Mouse (Mus musculus) adrenal gland, postnatal 25 days (tissue): ENCODE data around the gene Cenpx. TPM values are rescaled to one million over a fixed set of nuclear protein-coding genes. Genes with fewer than 3 reads are reported as not detected.
A peak's percentile ranks its signal among the peaks of the same experiment; 100 is the strongest.
"Not testable (repeated sequence)": the region's sequence is repeated elsewhere in the genome, so short reads cannot be mapped to it uniquely, and the experiment has no call there.

Experiments used
- DNase-seq: peaks from one replicate; pipeline ENCODE4 v3.0.0; 2021; ENCODE audit warnings: mixed read lengths
- total RNA-seq: library from RNA; stranded (reverse); gene quantifications from 2 replicates; pipeline ENCODE4 v1.2.3, GENCODE M21; 2021

The Cenpx gene
- total RNA-seq, 1 experiment from 2014 or later, result 54.2 TPM

DNA sequence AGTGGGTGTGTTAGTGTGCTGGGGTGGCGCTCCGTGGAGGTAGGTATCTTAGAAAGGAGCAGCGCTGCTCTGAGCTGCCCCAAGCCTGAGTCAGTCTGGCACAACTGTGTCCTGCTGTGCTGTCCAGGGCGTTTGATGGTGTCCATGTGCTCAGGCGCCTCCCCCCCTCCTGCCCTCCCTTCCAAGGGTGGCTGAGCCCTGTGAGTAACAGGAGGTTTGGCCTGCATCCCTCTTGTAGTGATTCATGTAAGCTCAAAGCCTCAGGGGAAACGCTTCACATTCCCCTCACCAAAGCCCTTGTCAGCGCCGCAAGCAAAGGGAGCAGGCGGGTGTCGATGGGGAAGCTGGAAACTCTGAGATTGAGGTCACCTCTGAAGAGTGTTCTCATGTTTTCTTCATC lies 15.8 kb downstream of the Cenpx start:
- DNase-seq, result peak; percentile 73

DNA sequence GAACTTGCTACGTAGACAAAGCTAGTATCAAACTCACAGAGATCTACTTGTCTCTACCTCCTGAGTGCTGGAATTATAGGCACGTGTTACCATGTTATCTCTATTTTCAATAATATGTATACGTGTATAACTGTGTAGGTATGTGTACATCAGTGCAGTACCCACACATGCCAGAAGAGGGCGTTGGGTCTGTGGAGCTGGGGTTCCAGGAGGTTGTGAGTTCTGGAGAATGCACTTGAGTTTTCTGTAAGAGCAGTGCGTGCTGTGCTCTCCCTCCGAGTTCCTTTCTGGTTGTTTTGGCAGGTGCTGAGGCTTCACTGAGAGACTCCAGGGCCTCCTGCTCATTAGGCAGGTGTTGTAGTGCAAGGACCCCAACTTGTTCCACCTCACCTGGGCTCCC lies 17.0 kb downstream of the Cenpx start:
- DNase-seq, result no peak

DNA sequence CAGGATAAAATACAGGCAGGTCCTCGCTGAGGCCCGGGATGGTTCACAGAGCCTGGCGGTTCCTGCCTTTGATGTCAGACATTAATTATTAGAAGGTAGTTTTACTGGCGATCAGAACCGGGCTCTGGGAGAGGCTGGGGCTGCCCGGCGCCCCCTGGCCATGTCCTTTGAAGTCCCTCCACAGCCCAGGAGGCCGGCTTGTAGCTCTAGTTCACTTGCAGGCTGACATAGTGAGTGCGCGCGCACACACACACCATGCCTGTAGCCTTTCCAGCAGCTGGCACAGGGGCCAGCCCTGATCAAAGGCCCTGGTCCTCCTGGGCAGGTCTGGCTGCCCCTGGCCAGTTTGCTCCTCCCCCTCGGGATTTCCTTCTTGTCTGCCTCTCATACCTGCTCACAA lies 17.9 kb downstream of the Cenpx start:
- DNase-seq, result no peak

DNA sequence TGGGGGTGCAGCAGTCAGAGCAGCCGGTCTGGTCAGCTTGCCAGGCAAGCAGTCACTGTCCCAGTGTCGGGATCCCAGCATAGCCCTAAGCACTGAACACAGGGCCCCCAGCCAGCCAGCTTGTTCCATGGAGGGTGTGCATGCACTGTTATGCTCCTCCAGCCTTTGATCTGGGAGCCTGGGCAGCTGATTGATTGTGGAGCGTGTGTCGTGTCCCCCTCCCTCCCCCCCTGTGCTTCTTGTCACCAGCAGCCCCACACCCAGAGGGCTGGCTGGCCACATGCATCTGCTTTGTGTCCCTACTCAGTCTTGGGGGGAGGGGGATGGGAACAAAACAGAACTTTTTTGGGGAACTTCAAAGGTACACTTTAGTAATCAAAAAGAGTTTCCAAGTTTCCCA lies 18.4 kb downstream of the Cenpx start:
- peak; percentile 42 for DNase-seq

DNA sequence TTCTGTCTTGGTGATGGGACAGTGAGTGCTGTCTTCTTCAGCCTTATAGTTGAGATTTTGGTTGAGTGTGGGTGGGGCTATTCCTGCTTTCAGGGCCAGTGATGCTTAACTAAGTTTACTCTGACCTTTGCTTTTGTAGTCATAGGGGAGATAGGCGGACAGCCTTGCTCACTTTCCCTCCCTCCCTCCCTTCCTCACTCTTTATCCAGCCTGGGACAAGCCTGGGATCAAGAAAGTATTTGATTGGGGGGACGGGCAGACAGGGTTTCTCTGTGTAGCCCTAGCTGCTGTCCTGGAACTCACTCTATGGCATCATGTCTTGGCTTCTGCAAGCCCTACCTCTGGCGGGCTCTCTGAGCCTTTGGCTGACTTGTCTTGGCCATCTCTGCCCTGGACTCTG lies 20.1 kb downstream of the Cenpx start:
- DNase-seq, result no peak

DNA sequence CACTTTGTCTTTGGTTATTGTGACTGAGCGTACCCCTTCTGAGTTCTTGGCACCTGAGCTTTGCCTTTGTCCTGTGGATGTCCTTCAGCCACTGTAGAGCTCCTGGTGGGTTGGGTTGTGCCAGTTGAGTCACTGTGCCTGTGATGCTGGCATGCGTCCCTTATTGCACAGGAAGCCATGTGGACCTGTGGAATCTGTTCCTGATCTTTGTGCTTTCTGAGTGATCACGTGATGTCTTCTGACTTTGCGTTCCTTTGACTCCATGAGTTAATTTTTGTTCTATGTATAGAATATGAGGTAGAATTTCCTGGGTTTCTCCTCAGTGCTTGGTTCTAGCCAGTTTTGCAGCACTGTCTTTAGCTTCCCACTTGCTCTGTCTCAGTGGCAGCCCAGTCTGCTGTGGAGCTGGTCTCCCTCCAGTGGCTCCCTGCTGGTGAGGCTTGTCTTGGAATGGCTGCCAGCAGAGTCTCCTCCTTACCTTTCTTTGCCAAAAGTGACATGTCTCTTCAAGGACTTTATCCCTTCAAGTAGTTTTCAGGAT lies 21.0 kb downstream of the Cenpx start:
- DNase-seq, result no peak

DNA sequence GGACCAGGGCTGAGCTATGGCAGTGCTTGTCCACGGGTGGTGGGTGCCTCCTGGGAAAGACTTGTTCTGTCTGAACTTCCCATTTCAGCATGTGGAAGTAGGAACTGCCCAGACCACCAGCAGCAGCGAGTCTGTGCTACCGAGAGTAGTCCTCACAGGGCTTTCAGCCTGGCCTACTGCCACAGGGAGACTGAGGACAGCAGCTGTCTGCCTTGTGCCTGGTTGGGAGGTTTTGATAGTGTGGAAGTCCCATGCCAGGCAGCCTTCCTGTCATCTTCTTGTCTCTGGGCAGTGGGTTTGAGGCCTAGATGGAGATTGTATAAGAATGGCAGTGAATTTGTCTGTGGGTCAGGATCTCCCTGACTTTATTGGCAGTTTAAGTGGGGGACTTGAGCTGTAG lies 24.2 kb downstream of the Cenpx start:
- no peak for DNase-seq

DNA sequence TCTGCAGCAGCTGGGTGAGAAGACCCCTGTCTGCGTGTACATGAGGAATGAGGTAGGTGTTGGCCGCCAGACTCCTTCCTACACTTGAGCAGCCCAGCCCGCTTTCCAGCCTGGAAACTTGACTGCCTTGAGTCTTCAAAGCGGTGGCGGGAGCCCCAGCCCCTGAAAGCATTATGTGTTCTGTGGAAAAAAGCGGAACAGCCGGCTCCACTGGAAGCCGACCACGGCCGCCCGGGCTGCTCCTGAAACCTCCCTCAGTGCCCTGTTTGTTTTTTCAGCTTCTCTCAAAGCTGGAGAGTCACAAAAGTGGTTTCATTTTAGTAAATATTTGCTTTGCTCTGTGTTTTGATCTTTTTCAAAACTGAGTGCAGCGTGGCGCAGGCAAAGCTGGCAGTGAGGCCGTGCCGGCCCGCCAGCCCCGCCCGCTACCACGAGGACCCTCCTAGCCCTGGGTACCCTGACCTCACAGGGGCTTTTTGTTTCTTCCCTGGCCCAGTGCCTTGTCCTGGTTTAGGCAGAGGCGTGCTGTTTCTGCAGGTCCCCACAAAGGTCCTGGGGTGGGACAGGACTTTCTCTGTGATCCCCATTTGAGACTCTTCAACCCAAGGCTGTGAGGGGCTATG lies 26.8 kb downstream of the Cenpx start:
- DNase-seq, result no peak

DNA sequence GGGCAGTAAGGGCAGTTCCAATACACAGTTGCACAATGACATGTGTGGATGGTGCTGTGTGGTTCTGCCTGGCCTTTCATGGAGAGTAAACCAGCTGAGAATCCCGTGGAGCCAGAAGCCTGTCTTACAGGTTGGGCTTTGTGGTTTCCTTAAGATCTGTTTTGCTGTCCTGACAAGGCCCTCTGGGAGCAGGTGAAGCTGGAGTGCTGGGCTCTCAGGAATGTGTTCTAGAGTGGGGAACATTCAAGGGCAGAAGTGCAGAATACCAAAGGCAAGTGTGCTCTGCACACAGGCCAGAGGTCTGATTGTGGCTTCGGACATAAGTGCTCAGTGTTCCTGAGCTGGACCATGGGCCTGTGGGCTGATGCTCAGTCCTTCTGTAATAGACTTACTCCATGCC lies 28.9 kb downstream of the Cenpx start:
- no peak for DNase-seq

DNA sequence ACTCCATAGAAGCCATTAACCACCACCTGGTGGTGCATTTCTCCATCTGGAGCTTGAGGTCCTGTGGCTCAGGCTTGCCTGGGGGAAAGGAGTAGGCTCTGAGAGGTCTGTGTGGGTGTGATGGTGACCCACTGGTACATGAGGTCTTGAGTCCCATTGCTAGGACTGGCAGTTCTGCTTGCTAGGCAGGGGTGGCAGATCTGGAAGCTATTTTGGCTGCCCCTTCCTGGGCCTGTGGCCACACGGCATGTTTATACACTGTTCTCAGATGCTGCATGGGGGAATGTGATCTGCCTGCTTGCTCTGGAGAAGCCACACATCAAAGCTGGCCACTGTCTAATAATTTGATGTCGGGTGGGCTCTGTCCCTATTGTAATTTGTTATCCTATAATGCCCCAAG lies 29.5 kb downstream of the Cenpx start:
- no peak for DNase-seq

DNA sequence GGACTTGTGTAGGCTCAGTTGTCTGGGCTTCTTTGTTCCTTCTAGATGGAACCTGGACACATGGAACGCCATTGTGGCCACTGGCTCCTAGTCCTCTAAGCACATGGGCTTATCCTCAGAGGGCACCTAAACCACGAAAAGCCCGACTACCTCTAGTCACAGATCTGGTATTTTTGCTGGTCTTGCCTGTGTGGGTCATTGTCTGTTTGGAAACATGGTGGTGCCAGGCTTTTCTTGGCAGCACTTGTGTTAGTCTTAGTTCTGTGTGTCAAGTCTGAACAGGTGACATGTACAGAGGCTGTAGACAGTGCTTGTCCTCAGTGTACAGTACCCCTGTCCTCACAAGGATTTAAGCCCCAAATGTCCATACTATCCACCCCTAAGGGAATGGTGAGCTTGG lies 30.0 kb downstream of the Cenpx start:
- DNase-seq, result no peak

DNA sequence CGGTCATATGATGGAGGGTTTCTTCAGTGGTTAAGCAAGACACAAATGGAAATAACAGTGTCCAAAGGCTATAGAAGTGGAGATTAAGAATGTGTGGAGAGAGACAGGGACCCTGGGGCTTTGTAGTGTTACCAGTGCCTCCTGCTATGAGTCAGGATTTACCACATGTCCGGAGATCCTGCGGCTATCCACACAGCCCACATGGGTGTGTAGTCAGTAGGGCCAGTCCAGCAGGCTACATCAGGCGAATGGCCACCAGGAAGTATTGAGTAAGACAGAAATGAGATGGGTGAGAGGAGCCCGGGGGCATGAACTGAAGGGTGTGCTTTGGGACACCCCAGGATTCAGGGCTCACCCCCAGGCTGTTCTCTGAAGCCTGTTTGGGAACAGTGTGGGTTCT lies 30.9 kb downstream of the Cenpx start:
- DNase-seq, result no peak

DNA sequence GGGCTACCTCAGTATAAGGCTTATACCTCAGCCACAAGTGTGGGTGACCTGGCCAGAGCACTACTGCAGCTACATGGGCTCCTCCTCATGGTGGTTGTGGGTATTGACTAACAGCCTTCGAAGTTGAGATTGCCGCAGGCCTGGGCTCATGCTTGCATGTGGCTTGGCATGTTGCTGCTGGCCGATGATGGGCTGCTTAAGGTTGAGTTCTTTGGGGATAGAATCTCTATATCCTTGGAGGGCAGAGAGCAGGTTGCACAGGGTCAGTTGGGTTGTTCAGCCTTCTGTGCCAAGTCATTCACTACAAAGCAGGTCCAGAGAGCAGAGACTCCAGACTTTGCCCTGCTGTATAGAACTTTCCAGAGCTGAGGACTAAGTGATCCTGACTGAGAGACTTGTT lies 33.6 kb downstream of the Cenpx start:
- DNase-seq, result no peak

DNA sequence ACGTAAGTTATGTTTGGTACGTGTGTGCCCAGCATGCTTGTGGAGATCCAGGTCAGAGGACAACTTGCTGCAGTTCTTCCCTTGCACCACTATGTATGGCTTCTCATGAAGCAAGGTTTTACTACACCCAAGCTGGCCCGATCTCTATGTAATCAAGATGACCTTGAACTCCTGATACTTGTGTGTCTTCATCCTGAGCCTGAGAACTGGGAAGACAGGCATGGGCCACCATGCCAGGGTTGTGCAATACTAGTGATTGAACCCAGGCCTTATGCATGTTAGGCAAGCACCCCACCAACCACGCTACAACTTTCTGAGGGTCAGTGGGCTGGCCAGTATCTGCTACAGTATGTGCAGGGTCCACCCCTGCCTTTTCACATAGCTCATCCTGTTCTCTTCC lies 36.6 kb downstream of the Cenpx start:
- DNase-seq, result no peak

DNA sequence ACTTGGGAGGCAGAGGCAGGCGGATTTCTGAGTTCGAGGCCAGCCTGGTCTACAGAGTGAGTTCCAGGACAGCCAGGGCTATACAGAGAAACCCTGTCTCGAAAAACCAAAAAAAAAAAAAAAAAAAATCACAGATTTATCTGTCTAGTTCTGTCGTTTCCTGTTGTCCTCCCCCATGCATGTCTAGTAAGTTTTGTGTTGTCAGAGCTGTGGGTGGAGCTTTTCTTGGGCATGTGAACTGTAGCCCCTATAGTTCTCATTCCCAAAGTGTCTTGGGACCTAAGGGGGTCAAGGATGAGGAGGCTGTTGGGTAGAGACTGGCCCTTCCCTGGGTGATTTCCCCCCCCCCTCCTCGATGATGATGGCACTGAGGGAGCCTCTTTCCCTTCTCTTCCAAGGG lies 37.7 kb downstream of the Cenpx start:
- DNase-seq, result not testable (repeated sequence)

DNA sequence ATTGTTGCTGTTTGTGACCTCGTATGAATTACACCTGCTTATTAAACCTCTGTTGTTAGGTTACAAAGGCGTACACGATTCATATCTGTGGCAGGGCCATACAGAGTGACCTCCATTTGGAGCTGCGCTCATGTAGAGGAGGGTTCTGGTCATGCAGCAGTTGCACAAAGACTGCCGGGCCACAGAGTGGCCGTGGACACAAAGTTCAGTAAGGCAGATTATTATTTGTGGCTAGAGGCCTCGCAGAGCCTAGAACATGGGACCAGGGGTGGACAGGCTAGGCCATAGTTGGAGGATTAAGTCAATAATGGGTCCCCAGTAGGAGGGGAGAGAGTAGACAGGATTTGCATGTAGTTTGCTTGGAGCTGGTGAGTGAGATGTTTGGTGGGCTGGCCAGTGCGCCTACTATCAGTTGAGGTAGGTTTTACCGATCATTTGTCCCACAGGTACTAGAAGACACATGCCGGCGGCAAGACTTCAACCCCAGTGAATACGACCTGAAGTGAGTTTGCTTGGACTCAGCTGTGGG lies 39.9 kb downstream of the Cenpx start:
- no peak for DNase-seq

DNA sequence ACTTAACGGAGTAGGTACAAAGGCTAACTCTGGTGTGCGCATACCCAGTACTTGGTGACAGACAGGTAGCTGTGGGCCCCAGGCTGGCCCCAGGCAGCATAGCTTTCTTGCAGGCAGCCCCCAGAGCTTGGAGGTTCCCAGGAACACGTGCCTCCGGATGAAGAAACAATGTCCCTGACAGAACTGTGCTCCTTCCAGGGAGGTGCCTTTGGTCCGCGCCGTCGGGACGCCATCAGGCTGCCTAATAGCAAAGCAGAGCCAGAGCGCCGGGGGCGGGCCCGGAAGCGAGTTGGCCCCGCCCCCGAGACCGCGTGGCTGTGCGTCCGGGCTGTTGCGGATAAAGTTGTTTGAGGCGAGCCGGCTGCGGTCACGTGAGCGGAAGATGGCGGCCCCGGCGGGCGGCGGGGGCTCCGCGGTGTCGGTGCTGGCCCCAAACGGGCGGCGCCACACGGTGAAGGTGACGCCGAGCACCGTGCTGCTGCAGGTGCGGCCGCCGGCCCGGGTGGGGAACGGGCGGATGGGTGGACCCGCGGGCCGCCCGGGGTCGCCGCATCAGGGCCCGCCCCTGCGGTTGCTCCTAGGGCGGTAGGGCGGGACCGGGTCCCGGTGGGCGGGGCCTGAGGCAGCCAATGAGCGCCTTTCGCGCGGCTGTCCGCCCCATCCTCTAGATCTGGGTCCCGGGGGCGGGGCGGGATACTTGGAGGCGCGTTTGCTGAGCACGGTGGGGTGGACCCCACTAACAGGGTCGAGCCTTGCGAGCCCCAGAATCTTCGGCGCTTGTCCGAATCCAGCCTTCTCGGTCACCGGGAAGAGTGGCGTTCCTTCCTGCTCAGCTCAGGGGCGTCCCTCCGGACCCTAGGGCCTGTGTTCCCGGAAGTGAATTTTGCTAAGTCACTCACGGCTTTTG lies 40.6 kb downstream of the Cenpx start, which contains the start of gene Aspscr1:
Gene Aspscr1 (plus strand): TSS at position 287 of the 907 bp plus-strand sequence.
- peak; percentile 98 for DNase-seq

DNA sequence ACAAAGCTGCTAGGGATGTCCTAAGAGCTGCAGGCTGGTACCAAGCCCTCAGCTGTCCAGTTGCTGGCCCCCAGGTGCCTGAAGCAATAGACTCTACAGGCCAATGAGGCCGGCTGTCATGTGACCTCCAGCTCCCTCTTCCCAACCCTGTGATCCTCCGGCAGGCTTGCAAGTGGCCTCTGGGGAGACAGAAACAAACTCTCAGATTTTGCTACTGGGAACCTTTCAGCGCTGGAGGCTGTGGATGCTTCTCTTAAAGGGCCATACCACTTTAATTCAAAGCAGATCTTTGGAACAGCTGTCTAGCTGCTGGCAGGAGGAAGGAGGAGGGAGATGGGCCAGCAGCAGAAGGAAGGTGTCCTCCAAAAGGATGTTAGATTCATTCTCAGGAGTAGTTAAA lies 46.9 kb downstream of the Cenpx start:
- no peak for DNase-seq

DNA sequence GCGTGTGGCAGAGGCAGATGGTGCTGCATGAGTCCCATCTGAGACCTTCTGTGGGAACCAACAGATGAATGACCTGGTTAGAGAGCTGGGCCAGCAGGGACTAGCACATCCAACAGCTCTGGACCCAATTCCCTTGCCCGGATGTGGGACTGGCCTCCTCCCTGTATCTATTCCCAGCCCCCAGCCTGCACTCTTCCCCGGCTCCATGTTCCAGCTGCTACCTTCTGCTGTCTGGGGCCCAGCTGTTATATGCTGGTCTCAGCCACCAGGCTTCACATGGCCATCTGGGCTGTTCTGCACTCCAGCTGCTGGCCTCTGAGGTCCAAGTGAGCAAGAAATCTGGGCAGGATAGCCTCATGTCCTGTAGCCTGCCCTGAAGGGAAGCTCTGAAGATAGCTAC lies 48.1 kb downstream of the Cenpx start:
- DNase-seq, result no peak

DNA sequence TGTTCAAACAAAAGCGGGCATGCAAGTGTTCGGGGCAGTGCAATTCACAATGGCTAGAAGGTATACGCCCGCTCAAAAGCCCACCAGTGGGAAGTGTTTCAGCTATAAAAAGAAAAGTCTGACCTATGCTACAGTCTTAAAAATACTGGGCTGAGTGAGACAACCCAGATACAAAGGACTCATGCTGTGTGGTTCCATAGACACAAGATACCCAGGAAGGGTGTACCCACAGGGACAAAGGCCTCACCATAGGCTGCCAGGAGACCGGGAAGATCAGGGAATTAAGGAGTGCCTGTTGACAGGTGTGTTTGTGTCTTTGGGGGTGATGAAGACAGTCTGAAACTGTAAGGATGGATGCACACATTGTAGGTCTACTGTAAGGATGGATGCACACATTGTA lies 49.8 kb downstream of the Cenpx start:
- no peak for DNase-seq

DNA sequence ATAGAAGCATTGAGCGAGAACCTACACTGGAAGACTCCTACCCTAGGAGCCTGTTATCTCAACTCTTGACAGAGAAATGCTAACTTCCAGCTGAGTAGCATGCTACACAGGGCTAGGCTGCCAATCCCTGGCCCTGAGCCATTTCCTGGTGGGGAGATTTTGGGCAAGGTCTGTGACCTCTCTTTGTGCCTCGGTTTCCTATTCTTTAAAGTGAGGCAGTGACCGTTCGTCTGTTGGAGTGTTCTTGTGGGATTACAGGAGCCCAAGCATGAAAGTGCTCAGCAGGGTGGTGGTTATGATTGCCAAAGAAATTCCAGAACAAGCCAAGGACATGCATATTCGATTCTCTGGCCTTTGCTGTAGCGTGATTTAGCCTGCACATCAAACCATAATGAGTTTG lies 50.8 kb downstream of the Cenpx start:
- no peak for DNase-seq

DNA sequence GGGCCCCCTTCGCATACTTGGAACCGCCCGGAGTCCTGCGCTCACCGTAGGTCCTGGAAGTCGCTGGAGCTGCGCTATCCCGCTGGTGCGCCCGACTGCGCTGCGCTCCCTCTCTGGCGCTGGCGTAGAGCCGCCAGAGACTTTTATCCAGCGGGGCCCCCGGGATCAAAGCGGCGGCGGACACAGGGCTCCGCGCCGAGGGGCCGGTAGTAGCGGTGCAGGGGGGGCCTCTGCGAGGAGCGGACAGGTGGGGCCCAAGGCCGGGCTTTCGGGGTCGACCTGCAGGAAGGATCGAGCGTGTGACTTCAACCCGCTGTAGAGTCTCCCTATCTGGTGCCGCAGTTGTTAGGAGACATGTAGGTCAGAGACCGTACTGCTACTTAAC lies 52.5 kb downstream of the Cenpx start, which contains the start of gene Notum:
Gene Notum (minus strand): TSS at position 100 of the 385 bp plus-strand sequence.
- DNase-seq, result peak; percentile 15
